Mouse (Mus musculus): ENCODE results near the gene Depdc5.

GRCm38 (mm10) chr5:33028656-33029055 is 165.2 kb downstream of the Depdc5 start:
- TF ChIP-seq POLR2A (IDR thresholded peaks at IDR 0.05; ENCODE audit: control insufficient read depth, low read depth, low read length) (no peak), CTCF (IDR thresholded peaks at IDR 0.05; ENCODE audit: control insufficient read depth, insufficient read depth, insufficient replicate concordance, low read depth, low read length) (no peak)
